Mouse (Mus musculus): ENCODE results near the gene Ptprg. TPM values are rescaled to one million over a fixed set of nuclear protein-coding genes. Genes with fewer than 3 reads are reported as not detected.
"Not testable (repeated sequence)": the region's sequence is repeated elsewhere in the genome, so short reads cannot be mapped to it uniquely, and the experiment has no call there.

The Ptprg gene
- total and polyA plus RNA-seq, 3 experiments, result not detected

DNA sequence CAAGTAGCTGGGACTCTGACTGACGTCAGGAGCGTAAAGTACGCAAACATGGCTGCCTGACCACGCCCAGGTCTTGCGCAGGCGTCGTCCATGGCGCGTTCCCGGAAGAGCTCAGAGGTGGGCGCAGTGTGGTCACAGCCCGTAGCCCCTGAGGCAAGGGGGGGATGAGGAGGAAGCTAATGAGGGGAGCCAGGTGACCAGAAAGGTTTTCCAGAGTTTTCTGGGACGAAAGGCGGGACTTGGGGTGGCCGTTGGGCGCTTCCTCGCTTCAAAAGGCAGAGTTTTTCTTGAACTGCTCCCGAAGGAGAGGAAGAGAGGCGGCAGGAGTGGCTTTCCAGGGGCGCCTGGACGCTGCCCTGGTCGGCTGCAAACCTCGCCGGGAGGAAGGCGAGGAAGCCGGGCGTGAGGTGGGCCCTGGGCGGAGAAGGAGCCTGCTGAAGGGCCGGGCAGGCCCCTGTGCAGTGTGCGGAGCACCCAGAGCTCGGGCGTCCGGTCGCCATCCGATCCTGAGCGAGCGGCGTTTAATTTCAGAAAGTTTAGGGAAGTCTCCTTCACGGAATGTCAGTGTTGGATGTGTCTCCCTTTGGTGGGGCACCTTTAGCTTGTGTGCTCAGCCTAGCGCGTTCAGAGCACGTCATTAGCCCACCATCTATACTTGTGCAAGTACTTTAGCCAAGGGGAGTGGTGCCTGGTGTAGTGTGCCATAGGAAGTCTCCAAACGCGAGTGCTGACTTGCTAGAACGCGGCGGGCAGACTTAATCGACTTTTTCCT, 731.0 kb downstream of the Ptprg start, which contains the start of gene 3830406C13Rik (continued):
- no peak for TF ChIP-seq USF1 (IDR thresholded peaks at IDR 0.05; ENCODE audit: low read depth, low read length)
- TF ChIP-seq NELFE (IDR thresholded peaks at IDR 0.05; ENCODE audit: low read depth, low read length), result peak; percentile 60

DNA sequence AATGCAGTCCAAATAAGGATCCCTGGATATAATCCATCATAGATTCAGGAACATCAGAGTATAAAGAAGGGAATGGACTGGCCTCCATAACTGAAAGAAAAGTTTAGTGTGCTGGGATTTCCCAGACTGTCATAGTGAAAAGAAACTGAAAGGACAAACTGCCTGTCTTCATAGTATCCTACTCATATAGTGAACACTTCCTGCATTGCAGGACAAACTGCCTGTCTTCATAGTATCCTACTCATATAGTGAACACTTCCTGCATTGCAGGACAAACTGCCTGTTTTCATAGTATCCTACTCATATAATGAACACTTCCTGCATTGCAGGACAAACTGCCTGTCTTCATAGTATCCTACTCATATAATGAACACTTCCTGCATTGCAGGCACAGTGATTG, 736.4 kb downstream of the Ptprg start:
- not testable (repeated sequence) for H3K27me3 ChIP-seq (ENCODE audit: control insufficient read depth in 1 of 2, insufficient read depth in 2 of 2, low read length in 2 of 2); H3K36me3 ChIP-seq (ENCODE audit: control insufficient read depth in 1 of 2, insufficient read depth in 2 of 2, low read length in 2 of 2)

More for the DNA sequence above, 736.4 kb downstream of the Ptprg start:
- DNase-seq (ENCODE audit: low read depth, low spot score); H3K9ac ChIP-seq (ENCODE audit: control insufficient read depth, low read depth, low read length, poor library complexity, severe bottlenecking); H3K79me2 ChIP-seq (ENCODE audit: control insufficient read depth, insufficient read depth, low read length, poor library complexity); H3K4me1 ChIP-seq (ENCODE audit: control insufficient read depth in 1 of 2, insufficient read depth in 2 of 2, low read length in 2 of 2); H3K4me3 ChIP-seq (ENCODE audit: control insufficient read depth in 1 of 2, insufficient read depth in 1 of 2, low read depth in 2 of 2, low read length in 2 of 2); H3K27ac ChIP-seq (ENCODE audit: control insufficient read depth, low read depth, low read length); H3K9me3 ChIP-seq (replicated peaks; ENCODE audit: insufficient read depth, low read length): not testable (repeated sequence)

Other genes with a start within 250 kb of the Ptprg start
- 0.39 and 0.42 TPM in 2 replicates for gene Gm3839, start 196.8 kb upstream of the Ptprg start, total RNA-seq (2012; rRNA removed)
- under 1 TPM in 1 of 2 experiments, not detected in 1; 0.68 TPM for gene Gm3839, start 196.8 kb upstream of the Ptprg start, polyA plus RNA-seq (2012; ENCODE audit: insufficient read depth in 1 of 2, insufficient read length in 2 of 2, low read depth in 1 of 2, low replicate concordance in 2 of 2, missing spikeins in 1 of 2)